Mouse (Mus musculus) limb, embryonic 11.5 days (tissue): ENCODE results near the gene C330021F23Rik. TPM values are rescaled to one million over a fixed set of nuclear protein-coding genes. Genes with fewer than 3 reads are reported as not detected.
A peak's percentile ranks its signal among the peaks of the same experiment; 100 is the strongest.
"Not testable (repeated sequence)": the region's sequence is repeated elsewhere in the genome, so short reads cannot be mapped to it uniquely, and the experiment has no call there.

Experiments used
- ATAC-seq: fragments of 200-750 bp; cut with Nextera tagmentation; 2 replicates; pipeline ENCODE4 v1.8.0; 2017; ENCODE audit warnings: low read depth; ENCODE audit not compliant: insufficient number of reproducible peaks, low FRiP score, low TSS enrichment
- DNase-seq: peaks from one replicate; pipeline ENCODE4 v3.0.0-alpha.2; 2015; ENCODE audit warnings: low spot score
- H3K27ac ChIP-seq: fragments of 300-500 bp; sonication (generic); replicated peaks from 2 replicates; pipeline ENCODE4 v1.5.1; 2014; ENCODE audit warnings: low read depth, mild to moderate bottlenecking, low read length
- H3K27me3 ChIP-seq: fragments of 300-500 bp; sonication (generic); 2 replicates; pipeline ENCODE4 v1.6.1; 2014; ENCODE audit warnings: mild to moderate bottlenecking, low read length, mixed read lengths; ENCODE audit not compliant: control insufficient read depth, insufficient read depth
- H3K36me3 ChIP-seq: fragments of 300-500 bp; sonication (generic); 2 replicates; pipeline ENCODE4 v1.6.1; 2014; ENCODE audit warnings: mild to moderate bottlenecking, low read length, moderate library complexity, mixed read lengths; ENCODE audit not compliant: control insufficient read depth, insufficient read depth
- H3K4me1 ChIP-seq: fragments of 300-500 bp; sonication (generic); 2 replicates; pipeline ENCODE4 v1.6.1; 2014; ENCODE audit warnings: low read length, mixed read lengths; ENCODE audit not compliant: control insufficient read depth, insufficient read depth
- H3K4me2 ChIP-seq: fragments of 300-500 bp; sonication (generic); 2 replicates; pipeline ENCODE4 v1.6.1; 2014; ENCODE audit warnings: low read depth, mild to moderate bottlenecking, moderate library complexity; ENCODE audit not compliant: severe bottlenecking
- H3K4me3 ChIP-seq: fragments of 300-500 bp; sonication (generic); 2 replicates; pipeline ENCODE4 v1.5.1; 2014; ENCODE audit warnings: low read depth, low read length
- H3K9ac ChIP-seq: fragments of 300-500 bp; sonication (generic); 2 replicates; pipeline ENCODE4 v1.6.1; 2014; ENCODE audit warnings: mild to moderate bottlenecking, low read length
- H3K9me3 ChIP-seq: fragments of 300-500 bp; sonication (generic); 2 replicates; pipeline ENCODE4 v1.6.1; 2016; ENCODE audit warnings: low read length; ENCODE audit not compliant: control insufficient read depth
- WGBS: fragments of 180-500 bp; shearing (Covaris S2); extraction: QIAGEN DNeasy Blood & Tissue Kit; methylation state at CpG from one replicate; pipeline ENCODE4 v1.1.7; 2014; 5-methylcytosine and 5-hydroxymethylcytosine counted together
- polyA plus RNA-seq: library from polyadenylated mRNA; unstranded; fragments of >200 nt; fragmentation: Nextera tagmentation; extraction: Ambion mirVana; gene quantifications from 2 replicates; pipeline ENCODE4 v1.2.1, GENCODE M21; 2014

The C330021F23Rik gene
- polyA plus RNA-seq, 1 experiment from 2014 or later: 3.9 TPM

GRCm38 (mm10) chr8:3579390-3580364 lies 11.9 kb downstream of the C330021F23Rik start:
- Histone ChIP-seq H3K9me3 (no peaks in the 10 kb centered on the region), H3K27ac (no peak overlapping the region), H3K9ac (no peak overlapping the region), H3K36me3 (no peaks in the 10 kb centered on the region), H3K4me1 (no peaks in the 10 kb centered on the region), H3K4me3 (no peak overlapping the region), H3K4me2 (no peak overlapping the region), H3K27me3 (no peaks in the 10 kb centered on the region)
- no peak for ATAC-seq
- no peak for DNase-seq
- 81% methylated on average over 9 of the region's 9 CpGs for WGBS

- H3K36me3 ChIP-seq, DNase-seq, H3K4me2 ChIP-seq, H3K4me1 ChIP-seq, ATAC-seq, H3K9me3 ChIP-seq, H3K27ac ChIP-seq, H3K27me3 ChIP-seq, H3K4me3 ChIP-seq, H3K9ac ChIP-seq: not testable (repeated sequence)
- WGBS: 88% methylated on average over 1 of the region's 3 CpGs
These were observed 14.2 kb downstream of the C330021F23Rik start for GRCm38 (mm10) chr8:3581961-3582360.

GRCm38 (mm10) chr8:3586452-3586851 lies 18.7 kb downstream of the C330021F23Rik start:
- Histone ChIP-seq H3K4me1 (peaks cover 2% of the 10 kb centered on the region; the same call in 1 of the 2 replicates), H3K27ac (no peak overlapping the region), H3K9me3 (no peaks in the 10 kb centered on the region), H3K27me3 (no peaks in the 10 kb centered on the region; the same call in 1 of the 2 replicates), H3K9ac (no peak overlapping the region), H3K36me3 (no peaks in the 10 kb centered on the region), H3K4me3 (no peak overlapping the region), H3K4me2 (no peak overlapping the region)
- 91% methylated on average over 2 of the region's 2 CpGs for WGBS
- ATAC-seq (no peak), DNase-seq (no peak)

- no peaks in the 10 kb centered on the region; the same call in 1 of the 2 replicates for H3K27me3 ChIP-seq
- no peaks in the 10 kb centered on the region for H3K9me3 ChIP-seq
- ATAC-seq (no peak), DNase-seq (no peak)
- WGBS: 9% methylated on average over 7 of the region's 7 CpGs
- H3K27ac ChIP-seq: 0 out of 2 replicates have a peak within 1 kb of the TSS, but pooled peaks have one; percentile 21
- peak within 1 kb of the TSS; percentile 95 for H3K4me2 ChIP-seq
- H3K36me3 ChIP-seq: no peaks in the 10 kb centered on the region
- peak within 1 kb of the TSS; percentile 67 for H3K9ac ChIP-seq
- peak within 1 kb of the TSS; percentile 74 for H3K4me3 ChIP-seq
- peaks cover 2% of the 10 kb centered on the region; the same call in 1 of the 2 replicates for H3K4me1 ChIP-seq
These were observed 19.2 kb downstream of the C330021F23Rik start, which contains the start of gene Camsap3 for GRCm38 (mm10) chr8:3586993-3587390. Gene Camsap3 (plus strand): TSS chr8:3587293.

- ATAC-seq (peak; percentile 83), DNase-seq (peak; percentile 81)
- Histone ChIP-seq H3K9ac (peak overlapping the region; percentile 67), H3K4me3 (peak overlapping the region; percentile 74), H3K4me1 (peaks cover 2% of the 10 kb centered on the region; the same call in 1 of the 2 replicates), H3K27me3 (no peaks in the 10 kb centered on the region; the same call in 1 of the 2 replicates), H3K4me2 (peak overlapping the region; percentile 95), H3K36me3 (no peaks in the 10 kb centered on the region), H3K9me3 (no peaks in the 10 kb centered on the region), H3K27ac (0 out of 2 replicates have a peak overlapping the region, but pooled peaks have one; percentile 21)
- WGBS: under 1% methylated on average over 65 of the region's 77 CpGs
These were observed 19.8 kb downstream of the C330021F23Rik start for GRCm38 (mm10) chr8:3587391-3588257.

GRCm38 (mm10) chr8:3588258-3588633 lies 20.5 kb downstream of the C330021F23Rik start:
- Histone ChIP-seq H3K36me3 (no peaks in the 10 kb centered on the region), H3K9ac (peak overlapping the region; percentile 67), H3K4me3 (peak overlapping the region; percentile 74), H3K27me3 (no peaks in the 10 kb centered on the region; the same call in 1 of the 2 replicates), H3K27ac (no peak overlapping the region), H3K9me3 (no peaks in the 10 kb centered on the region), H3K4me2 (peak overlapping the region; percentile 95), H3K4me1 (peaks cover 2% of the 10 kb centered on the region; the same call in 1 of the 2 replicates)
- WGBS: 3% methylated on average over 11 of the region's 11 CpGs
- peak; percentile 27; the same call in 1 of the 2 replicates for ATAC-seq
- no peak for DNase-seq

- ATAC-seq (no peak), DNase-seq (no peak)
- no peak overlapping the region for H3K4me3 ChIP-seq
- no peak overlapping the region for H3K4me2 ChIP-seq
- no peaks in the 10 kb centered on the region for H3K9me3 ChIP-seq
- H3K4me1 ChIP-seq: no peaks in the 10 kb centered on the region
- no peaks in the 10 kb centered on the region for H3K36me3 ChIP-seq
- WGBS: 72% methylated on average over 3 of the region's 3 CpGs
- H3K27me3 ChIP-seq: no peaks in the 10 kb centered on the region
- no peak overlapping the region for H3K27ac ChIP-seq
- H3K9ac ChIP-seq: no peak overlapping the region
These were observed 25.7 kb downstream of the C330021F23Rik start for GRCm38 (mm10) chr8:3593470-3593869.

- 85% methylated on average over 2 of the region's 2 CpGs for WGBS
- no peak overlapping the region for H3K4me3 ChIP-seq
- H3K9me3 ChIP-seq: no peaks in the 10 kb centered on the region
- H3K36me3 ChIP-seq: no peaks in the 10 kb centered on the region
- no peak overlapping the region for H3K9ac ChIP-seq
- H3K27ac ChIP-seq: no peak overlapping the region
- no peaks in the 10 kb centered on the region for H3K27me3 ChIP-seq
- no peaks in the 10 kb centered on the region for H3K4me1 ChIP-seq
- H3K4me2 ChIP-seq: no peak overlapping the region
- no peak for ATAC-seq
- no peak for DNase-seq
These were observed 26.7 kb downstream of the C330021F23Rik start for GRCm38 (mm10) chr8:3594466-3594865.
